Mouse (Mus musculus): ENCODE measurements at regions not wholly inside any gene's neighbourhood (a gene's known extent, or its start where the extent isn't known, plus 50 kb on each side); places are given as distances from the start of the nearest gene placed in this dataset.

- DNase-seq (ENCODE audit: low spot score): peak; percentile 53
These were observed 61.6 kb downstream of the Spesp1 start for GRCm38 (mm10) chr9:62220451-62220850.

- DNase-seq (ENCODE audit: low spot score): peak; percentile 20
These were observed 66.7 kb downstream of the Spesp1 start for GRCm38 (mm10) chr9:62215151-62215859.

- no peak for DNase-seq (ENCODE audit: low spot score)
These were observed 67.5 kb downstream of the Spesp1 start for GRCm38 (mm10) chr9:62214546-62214945.

- DNase-seq (ENCODE audit: low spot score): no peak
These were observed 69.4 kb downstream of the Spesp1 start for GRCm38 (mm10) chr9:62212615-62213014.

- DNase-seq (ENCODE audit: low spot score): no peak
These were observed 71.2 kb downstream of the Spesp1 start for GRCm38 (mm10) chr9:62210815-62211214.

- DNase-seq (ENCODE audit: low spot score): no peak
These were observed 73.6 kb downstream of the Spesp1 start for GRCm38 (mm10) chr9:62208436-62208835.

- DNase-seq (ENCODE audit: low spot score): no peak
These were observed 76.7 kb downstream of the Spesp1 start for GRCm38 (mm10) chr9:62205264-62205663.

GRCm38 (mm10) chr9:62203556-62203955 lies 78.5 kb downstream of the Spesp1 start:
- no peak for DNase-seq (ENCODE audit: low spot score)

GRCm38 (mm10) chr9:62202331-62202730 lies 79.7 kb downstream of the Spesp1 start:
- no peak for DNase-seq (ENCODE audit: low spot score)

GRCm38 (mm10) chr9:62197486-62197885 lies 75.0 kb upstream of the Glce start:
- no peak for DNase-seq (ENCODE audit: low spot score)

- no peak for DNase-seq (ENCODE audit: low spot score)
These were observed 70.0 kb upstream of the Glce start for GRCm38 (mm10) chr9:62192424-62192892.

GRCm38 (mm10) chr9:62190474-62190873 lies 68.0 kb upstream of the Glce start:
- DNase-seq (ENCODE audit: low spot score): no peak

- DNase-seq (ENCODE audit: low spot score): no peak
These were observed 66.4 kb upstream of the Glce start for GRCm38 (mm10) chr9:62188835-62189234.

GRCm38 (mm10) chr9:62188379-62188778 lies 65.9 kb upstream of the Glce start:
- no peak for DNase-seq (ENCODE audit: low spot score)

- no peak for DNase-seq (ENCODE audit: low spot score)
These were observed 64.4 kb upstream of the Glce start for GRCm38 (mm10) chr9:62186886-62187285.

- DNase-seq (ENCODE audit: low spot score): no peak
These were observed 63.2 kb upstream of the Glce start for GRCm38 (mm10) chr9:62185516-62186280.

GRCm38 (mm10) chr9:62181182-62181830 lies 58.9 kb upstream of the Glce start:
- DNase-seq (ENCODE audit: low spot score): peak; percentile 27

GRCm38 (mm10) chr9:62180456-62181181 lies 58.2 kb upstream of the Glce start:
- DNase-seq (ENCODE audit: low spot score): peak; percentile 15

GRCm38 (mm10) chr9:62174651-62175050 lies 52.2 kb upstream of the Glce start:
- no peak for DNase-seq (ENCODE audit: low spot score)

All from layer of hippocampus, adult 11-12 months (tissue).